Mouse (Mus musculus) limb, embryonic 14.5 days (tissue): ENCODE measurements around the gene Tmem59l. TPM values are rescaled to one million over a fixed set of nuclear protein-coding genes. Genes with fewer than 3 reads are reported as not detected.

Experiments used
- ATAC-seq: fragments of 200-750 bp; cut with Nextera tagmentation; 2 replicates; pipeline ENCODE4 v1.8.0; 2017; ENCODE audit warnings: low read depth, moderate number of reproducible peaks, moderate TSS enrichment; ENCODE audit not compliant: low FRiP score
- DNase-seq: peaks from one replicate; pipeline ENCODE4 v3.0.0-alpha.2; 2015; ENCODE audit warnings: low spot score
- H3K27ac ChIP-seq: fragments of 300-500 bp; sonication (generic); replicated peaks from 2 replicates; pipeline ENCODE4 v1.5.1; 2014; ENCODE audit warnings: low read depth, mild to moderate bottlenecking, low read length, moderate library complexity, mixed read lengths
- H3K27me3 ChIP-seq: fragments of 300-500 bp; sonication (generic); 2 replicates; pipeline ENCODE4 v1.6.1; 2014; ENCODE audit warnings: low read length, mixed read lengths; ENCODE audit not compliant: control insufficient read depth, insufficient read depth
- H3K36me3 ChIP-seq: fragments of 300-500 bp; sonication (generic); 2 replicates; pipeline ENCODE4 v1.6.1; 2014; ENCODE audit warnings: mild to moderate bottlenecking, low read length, moderate library complexity, mixed read lengths; ENCODE audit not compliant: control insufficient read depth, insufficient read depth
- H3K4me1 ChIP-seq: fragments of 300-500 bp; sonication (generic); 2 replicates; pipeline ENCODE4 v1.6.1; 2014; ENCODE audit warnings: antibody characterized with exemption, low read length, mixed read lengths; ENCODE audit not compliant: control insufficient read depth, insufficient read depth
- H3K4me2 ChIP-seq: fragments of 300-500 bp; sonication (generic); replicated peaks from 2 replicates; pipeline ENCODE4 v1.6.1; 2014; ENCODE audit warnings: low read depth, mild to moderate bottlenecking, low read length, moderate library complexity; ENCODE audit not compliant: severe bottlenecking
- H3K4me3 ChIP-seq: fragments of 300-500 bp; sonication (generic); replicated peaks from 2 replicates; pipeline ENCODE4 v1.5.1; 2014; ENCODE audit warnings: low read length
- H3K9ac ChIP-seq: fragments of 300-500 bp; sonication (generic); 2 replicates; pipeline ENCODE4 v1.6.1; 2014; ENCODE audit warnings: mild to moderate bottlenecking, low read depth, low read length, moderate library complexity; ENCODE audit not compliant: severe bottlenecking
- H3K9me3 ChIP-seq: fragments of 300-500 bp; sonication (generic); 2 replicates; pipeline ENCODE4 v1.6.1; 2016; ENCODE audit warnings: low read length; ENCODE audit not compliant: control insufficient read depth
- POLR2A ChIP-seq: fragments of 200-500 bp; IDR thresholded peaks from 2 replicates; pipeline ENCODE4 v1.8.0; 2012; ENCODE audit warnings: inconsistent platforms, mild to moderate bottlenecking, moderate library complexity, borderline replicate concordance; ENCODE audit not compliant: insufficient read depth, insufficient read length; ENCODE audit errors: extremely low read depth
- WGBS: fragments of 180-500 bp; shearing (Covaris S2); extraction: QIAGEN DNeasy Blood & Tissue Kit; methylation state at CpG from one replicate; pipeline ENCODE4 v1.1.7; 2014; 5-methylcytosine and 5-hydroxymethylcytosine counted together
- polyA plus RNA-seq, 2 experiments: library from polyadenylated mRNA; depleted of rRNA in 1 of 2; stranded (reverse) in 1 of 2; unstranded in 1 of 2; fragments of >200 nt; fragmentation: Nextera tagmentation in 1 of 2; extraction: Ambion mirVana in 1 of 2; gene quantifications; 2 replicates each; pipeline versions ENCODE4 v1.2.1 to v1.2.3; 2012 to 2014

The Tmem59l gene
- polyA plus RNA-seq, 2 experiments = 13.1 to 15.7 TPM

- Histone ChIP-seq H3K27me3 (no peaks in the 10 kb centered on the region), H3K4me2 (no peak overlapping the region), H3K36me3 (peaks cover 2% of the 10 kb centered on the region; the same call in 1 of the 2 replicates), H3K9ac (no peak overlapping the region), H3K9me3 (no peaks in the 10 kb centered on the region), H3K27ac (no peak overlapping the region), H3K4me3 (no peak overlapping the region), H3K4me1 (peaks cover 19% of the 10 kb centered on the region)
- 98% methylated on average over 2 of the region's 2 CpGs for WGBS
- ATAC-seq = no peak
- TF ChIP-seq POLR2A = no peak
- no peak for DNase-seq
These were observed 27.5 kb downstream of the Tmem59l start for GRCm38 (mm10) chr8:70459636-70460035.

- no peak for TF ChIP-seq POLR2A
- DNase-seq (no peak), ATAC-seq (no peak)
- no peak overlapping the region for H3K4me2 ChIP-seq
- no peaks in the 10 kb centered on the region for H3K9me3 ChIP-seq
- H3K27ac ChIP-seq = no peak overlapping the region
- 93% methylated on average over 3 of the region's 3 CpGs for WGBS
- H3K36me3 ChIP-seq = no peaks in the 10 kb centered on the region
- H3K9ac ChIP-seq = no peak overlapping the region
- H3K27me3 ChIP-seq = no peaks in the 10 kb centered on the region
- no peak overlapping the region for H3K4me3 ChIP-seq
- H3K4me1 ChIP-seq = peaks cover 18% of the 10 kb centered on the region
These were observed 28.7 kb downstream of the Tmem59l start for GRCm38 (mm10) chr8:70458462-70458861.

GRCm38 (mm10) chr8:70457882-70458281 lies 29.3 kb downstream of the Tmem59l start:
- 0 out of 2 replicates have a peak, but pooled peaks cover under 1% of the 10 kb centered on the region for H3K36me3 ChIP-seq
- TF ChIP-seq POLR2A = no peak

GRCm38 (mm10) chr8:70456996-70457395 lies 30.2 kb downstream of the Tmem59l start:
- WGBS = 100% methylated on average over 1 of the region's 1 CpGs
- Histone ChIP-seq H3K4me1 (peaks cover 5% of the 10 kb centered on the region), H3K9me3 (no peaks in the 10 kb centered on the region), H3K27ac (no peak overlapping the region), H3K27me3 (no peaks in the 10 kb centered on the region), H3K4me3 (no peak overlapping the region), H3K9ac (no peak overlapping the region), H3K36me3 (peaks cover 10% of the 10 kb centered on the region), H3K4me2 (no peak overlapping the region)
- no peak for ATAC-seq
- TF ChIP-seq POLR2A = no peak
- no peak for DNase-seq

More at GRCm38 (mm10) chr8:70457882-70458281, 29.3 kb downstream of the Tmem59l start:
- peaks cover 14% of the 10 kb centered on the region for H3K4me1 ChIP-seq
- no peak overlapping the region for H3K9ac ChIP-seq
- no peak overlapping the region for H3K4me2 ChIP-seq
- no peak overlapping the region for H3K4me3 ChIP-seq
- H3K27me3 ChIP-seq = no peaks in the 10 kb centered on the region
- no peak overlapping the region for H3K27ac ChIP-seq
- 89% methylated on average over 6 of the region's 6 CpGs for WGBS
- H3K9me3 ChIP-seq = no peaks in the 10 kb centered on the region
- DNase-seq (no peak), ATAC-seq (no peak)

GRCm38 (mm10) chr8:70453852-70454251 lies 33.3 kb downstream of the Tmem59l start:
- 69% methylated on average over 5 of the region's 5 CpGs for WGBS
- no peak for TF ChIP-seq POLR2A
- no peak overlapping the region for H3K4me3 ChIP-seq
- H3K27ac ChIP-seq = no peak overlapping the region
- H3K9me3 ChIP-seq = no peaks in the 10 kb centered on the region
- peaks cover 37% of the 10 kb centered on the region for H3K36me3 ChIP-seq
- no peak overlapping the region for H3K4me2 ChIP-seq
- ATAC-seq = no peak
- H3K4me1 ChIP-seq = peaks cover 11% of the 10 kb centered on the region
- H3K27me3 ChIP-seq = no peaks in the 10 kb centered on the region
- H3K9ac ChIP-seq = no peak overlapping the region
- DNase-seq = no peak
